Mouse (Mus musculus) forebrain, embryonic 12.5 days (tissue): ENCODE results near the gene Tulp4. TPM values are rescaled to one million over a fixed set of nuclear protein-coding genes. Genes with fewer than 3 reads are reported as not detected.
A peak's percentile ranks its signal among the peaks of the same experiment; 100 is the strongest.
"Not testable (repeated sequence)": the region's sequence is repeated elsewhere in the genome, so short reads cannot be mapped to it uniquely, and the experiment has no call there.

Experiments used
- ATAC-seq: fragments of 200-750 bp; cut with Nextera tagmentation; 2 replicates; pipeline ENCODE4 v1.8.0; 2017; ENCODE audit warnings: moderate TSS enrichment; ENCODE audit not compliant: low FRiP score
- H3K27ac ChIP-seq: fragments of 300-500 bp; sonication (generic); 2 replicates; pipeline ENCODE4 v1.5.1; 2016; ENCODE audit warnings: mild to moderate bottlenecking
- H3K27me3 ChIP-seq: fragments of 300-500 bp; sonication (generic); 2 replicates; pipeline ENCODE4 v1.6.1; 2016; ENCODE audit warnings: mild to moderate bottlenecking
- H3K36me3 ChIP-seq: fragments of 300-500 bp; sonication (generic); replicated peaks from 2 replicates; pipeline ENCODE4 v1.6.1; 2016; ENCODE audit warnings: mild to moderate bottlenecking
- H3K4me1 ChIP-seq: fragments of 300-500 bp; sonication (generic); 2 replicates; pipeline ENCODE4 v1.6.1; 2016
- H3K4me2 ChIP-seq: fragments of 300-500 bp; sonication (generic); 2 replicates; pipeline ENCODE4 v1.6.1; 2016; ENCODE audit warnings: mild to moderate bottlenecking, moderate library complexity
- H3K4me3 ChIP-seq: fragments of 300-500 bp; sonication (generic); replicated peaks from 2 replicates; pipeline ENCODE4 v1.5.1; 2016; ENCODE audit warnings: mild to moderate bottlenecking
- H3K9ac ChIP-seq: fragments of 300-500 bp; sonication (generic); 2 replicates; pipeline ENCODE4 v1.6.1; 2016; ENCODE audit warnings: mild to moderate bottlenecking
- H3K9me3 ChIP-seq: fragments of 300-500 bp; sonication (generic); 2 replicates; pipeline ENCODE4 v1.6.1; 2016
- WGBS: fragments of 180-500 bp; shearing (Covaris S2); methylation state at CpG from one replicate; pipeline ENCODE4 v1.1.7; 2016; 5-methylcytosine and 5-hydroxymethylcytosine counted together
- polyA plus RNA-seq: library from polyadenylated mRNA; unstranded; fragments of >200 nt; fragmentation: Nextera tagmentation; extraction: Ambion mirVana; gene quantifications from 2 replicates; pipeline ENCODE4 v1.2.1, GENCODE M21; 2016

Tulp4 gene
- polyA plus RNA-seq, 1 experiment from 2014 or later = 111 TPM

DNA sequence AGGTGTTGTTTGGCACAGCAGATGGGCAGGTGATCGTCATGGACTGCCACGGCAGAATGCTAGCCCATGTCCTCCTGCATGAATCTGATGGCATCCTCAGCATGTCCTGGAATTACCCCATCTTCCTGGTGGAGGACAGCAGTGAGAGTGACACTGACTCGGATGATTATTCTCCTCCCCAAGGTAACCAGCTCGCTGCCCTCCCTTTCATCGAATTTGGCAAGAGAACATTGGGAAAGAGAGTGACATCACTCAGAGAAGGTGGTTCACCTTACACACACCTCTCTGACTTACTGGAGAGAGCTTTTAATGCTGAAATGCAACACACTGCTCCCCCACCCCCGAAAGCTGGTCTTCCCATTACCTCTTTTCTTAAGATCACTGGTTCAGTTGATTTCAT lies 92.4 kb downstream of the Tulp4 start:
- no peak overlapping the region for H3K27ac ChIP-seq
- H3K9me3 ChIP-seq = no peaks in the 10 kb centered on the region
- H3K4me3 ChIP-seq = no peak overlapping the region
- H3K4me2 ChIP-seq = no peak overlapping the region
- H3K4me1 ChIP-seq = no peaks in the 10 kb centered on the region
- peaks cover 51% of the 10 kb centered on the region for H3K36me3 ChIP-seq
- H3K27me3 ChIP-seq = no peaks in the 10 kb centered on the region
- 92% methylated on average over 6 of the region's 6 CpGs for WGBS
- no peak for ATAC-seq
- no peak overlapping the region for H3K9ac ChIP-seq

DNA sequence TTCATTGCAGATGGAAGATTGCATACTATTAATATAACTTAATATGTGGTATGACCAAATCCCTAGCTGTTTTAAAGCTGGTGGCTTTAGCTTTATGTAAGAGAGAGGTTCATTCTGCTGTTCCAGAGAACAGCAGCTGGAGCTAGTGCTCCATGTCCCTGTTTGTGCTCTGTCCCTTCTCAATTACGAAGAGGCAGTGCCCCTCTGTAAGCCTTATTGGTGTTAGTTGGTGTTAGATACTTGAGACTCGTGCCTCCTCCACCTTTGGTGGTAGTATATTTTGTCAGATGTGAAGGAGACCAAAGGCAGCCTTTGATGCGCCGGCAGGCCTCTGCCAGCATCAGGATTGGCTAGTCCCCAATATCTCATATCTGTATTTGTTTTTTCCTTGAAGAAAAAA lies 92.9 kb downstream of the Tulp4 start:
- WGBS = 70% methylated on average over 4 of the region's 4 CpGs
- no peak overlapping the region for H3K9ac ChIP-seq
- ATAC-seq = no peak
- no peaks in the 10 kb centered on the region for H3K9me3 ChIP-seq
- no peak overlapping the region for H3K27ac ChIP-seq
- H3K4me2 ChIP-seq = no peak overlapping the region
- peaks cover 49% of the 10 kb centered on the region for H3K36me3 ChIP-seq
- H3K27me3 ChIP-seq = no peaks in the 10 kb centered on the region
- no peak overlapping the region for H3K4me3 ChIP-seq
- H3K4me1 ChIP-seq = no peaks in the 10 kb centered on the region

DNA sequence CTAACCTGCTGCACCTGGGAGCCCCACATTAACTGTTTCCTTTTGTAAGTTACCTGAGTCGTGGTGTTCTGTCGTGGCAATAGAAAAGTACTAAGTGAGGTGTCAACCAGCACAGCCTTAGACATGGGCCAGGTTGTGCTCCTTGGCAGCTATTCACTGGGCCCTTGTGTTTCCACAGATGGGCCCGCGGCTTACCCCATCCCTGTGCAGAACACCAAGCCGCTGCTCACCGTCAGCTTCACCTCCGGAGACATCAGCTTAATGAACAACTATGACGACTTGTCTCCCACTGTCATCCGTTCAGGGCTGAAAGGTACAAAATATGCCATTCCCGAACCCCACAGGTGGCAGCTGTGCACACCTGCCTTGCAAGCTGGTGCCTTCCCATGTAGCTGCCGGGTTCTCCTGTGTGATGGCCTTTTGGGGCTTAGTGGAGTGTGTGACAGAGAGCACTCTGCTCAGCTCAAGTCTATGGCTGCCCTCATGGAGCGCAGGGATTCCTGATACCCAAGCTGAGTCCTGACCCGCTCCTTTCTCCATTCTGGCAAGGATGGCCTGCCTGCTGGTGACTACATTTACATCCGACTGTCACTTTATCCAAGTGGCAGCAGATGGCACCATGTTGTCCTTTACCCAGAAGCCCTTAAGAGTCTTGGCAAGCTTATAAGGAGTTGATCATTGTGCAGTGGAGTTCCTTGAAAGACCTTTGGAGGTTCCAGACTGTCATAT lies 95.4 kb downstream of the Tulp4 start:
- no peak overlapping the region for H3K27ac ChIP-seq
- H3K4me3 ChIP-seq = no peak overlapping the region
- no peaks in the 10 kb centered on the region for H3K4me1 ChIP-seq
- no peaks in the 10 kb centered on the region for H3K27me3 ChIP-seq
- ATAC-seq = no peak
- H3K9ac ChIP-seq = no peak overlapping the region
- H3K9me3 ChIP-seq = no peaks in the 10 kb centered on the region
- peaks cover 70% of the 10 kb centered on the region for H3K36me3 ChIP-seq
- no peak overlapping the region for H3K4me2 ChIP-seq
- 96% methylated on average over 14 of the region's 14 CpGs for WGBS

DNA sequence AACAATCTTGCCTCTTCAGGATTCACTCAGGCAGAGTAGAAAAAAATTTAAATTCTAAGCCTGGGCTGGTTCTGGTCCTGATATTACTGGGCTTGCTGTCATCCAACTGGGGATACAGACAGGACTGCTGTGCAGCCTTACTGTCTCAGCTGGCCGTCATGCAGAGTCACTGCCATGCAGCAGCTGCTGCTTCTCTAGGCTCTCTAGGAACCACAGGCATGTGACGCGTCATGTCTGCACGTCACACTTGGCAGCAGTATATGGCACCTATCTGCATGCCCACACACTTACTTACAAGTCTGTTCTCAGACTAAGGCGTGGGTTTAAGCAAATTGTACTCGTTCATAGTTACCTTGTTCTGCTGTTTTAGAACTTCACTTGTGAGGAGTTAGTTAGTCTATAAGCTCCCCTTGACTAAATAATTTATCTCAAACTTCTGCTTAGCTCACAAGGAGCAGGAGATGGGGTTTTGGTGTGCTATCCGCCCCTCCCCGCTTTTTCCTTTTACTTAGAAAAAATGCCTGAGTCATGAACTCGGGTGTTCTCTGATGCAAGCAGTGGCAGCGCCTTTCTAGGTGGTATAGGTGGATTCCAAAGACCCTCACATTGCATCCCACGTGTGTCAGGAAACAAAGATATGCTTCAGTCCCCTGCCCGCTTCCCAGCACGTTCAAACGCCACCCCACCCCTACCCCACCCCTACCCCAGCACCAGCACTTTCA lies 96.3 kb downstream of the Tulp4 start:
- no peak for ATAC-seq
- H3K36me3 ChIP-seq = peaks cover 74% of the 10 kb centered on the region
- no peak overlapping the region for H3K4me2 ChIP-seq
- no peak overlapping the region for H3K4me3 ChIP-seq
- H3K27me3 ChIP-seq = no peaks in the 10 kb centered on the region
- H3K9me3 ChIP-seq = no peaks in the 10 kb centered on the region
- no peak overlapping the region for H3K9ac ChIP-seq
- H3K27ac ChIP-seq = no peak overlapping the region
- WGBS = 81% methylated on average over 14 of the region's 14 CpGs
- no peaks in the 10 kb centered on the region for H3K4me1 ChIP-seq

DNA sequence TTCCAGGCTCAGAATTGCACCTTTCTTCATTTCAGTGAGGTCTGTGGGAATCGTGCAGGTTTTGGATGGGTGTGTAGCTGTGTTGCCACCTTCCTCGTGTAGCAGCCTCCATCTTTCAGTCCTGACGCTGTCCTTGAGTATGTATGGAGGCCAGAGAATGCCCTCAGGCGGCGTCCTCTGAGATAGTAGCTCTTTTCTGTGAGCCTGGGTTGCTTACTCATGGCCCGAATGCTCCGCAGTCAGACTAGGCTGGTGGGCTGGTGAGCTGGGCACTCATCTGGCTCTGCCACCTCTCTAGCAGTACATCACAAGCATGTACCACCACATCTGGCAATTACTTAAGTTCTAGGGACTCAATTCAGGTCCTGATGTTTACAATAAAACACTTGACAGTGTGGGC lies 96.9 kb downstream of the Tulp4 start:
- H3K9me3 ChIP-seq = no peaks in the 10 kb centered on the region
- H3K27ac ChIP-seq = no peak overlapping the region
- no peak for ATAC-seq
- H3K9ac ChIP-seq = no peak overlapping the region
- H3K4me2 ChIP-seq = no peak overlapping the region
- no peak overlapping the region for H3K4me3 ChIP-seq
- peaks cover 77% of the 10 kb centered on the region for H3K36me3 ChIP-seq
- WGBS = 82% methylated on average over 7 of the region's 7 CpGs
- no peaks in the 10 kb centered on the region for H3K4me1 ChIP-seq
- H3K27me3 ChIP-seq = no peaks in the 10 kb centered on the region

DNA sequence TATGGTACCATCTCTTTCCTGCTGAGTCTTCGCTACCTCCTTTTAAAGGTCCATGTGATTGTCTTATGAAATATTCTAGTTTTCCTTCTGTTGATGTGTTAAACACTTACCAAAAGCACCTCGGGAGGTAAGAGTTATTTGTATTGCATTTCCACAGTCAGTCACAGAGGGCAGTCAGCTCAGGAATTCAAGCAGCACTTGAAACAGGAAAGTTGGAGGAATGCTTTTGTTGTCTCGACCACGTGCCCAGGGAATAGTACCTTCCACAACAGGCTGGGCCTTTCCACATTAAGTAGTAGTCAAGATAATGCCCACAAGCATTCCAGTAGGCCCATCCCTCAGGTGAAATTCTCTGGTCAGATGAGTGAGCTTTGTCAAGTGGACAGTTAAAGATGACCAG lies 97.6 kb downstream of the Tulp4 start:
- WGBS = 48% methylated on average over 4 of the region's 4 CpGs
- Histone ChIP-seq H3K4me2 (no peak overlapping the region), H3K36me3 (peaks cover 74% of the 10 kb centered on the region), H3K4me1 (no peaks in the 10 kb centered on the region), H3K4me3 (no peak overlapping the region), H3K9ac (no peak overlapping the region), H3K9me3 (no peaks in the 10 kb centered on the region), H3K27ac (no peak overlapping the region), H3K27me3 (no peaks in the 10 kb centered on the region)
- no peak for ATAC-seq

DNA sequence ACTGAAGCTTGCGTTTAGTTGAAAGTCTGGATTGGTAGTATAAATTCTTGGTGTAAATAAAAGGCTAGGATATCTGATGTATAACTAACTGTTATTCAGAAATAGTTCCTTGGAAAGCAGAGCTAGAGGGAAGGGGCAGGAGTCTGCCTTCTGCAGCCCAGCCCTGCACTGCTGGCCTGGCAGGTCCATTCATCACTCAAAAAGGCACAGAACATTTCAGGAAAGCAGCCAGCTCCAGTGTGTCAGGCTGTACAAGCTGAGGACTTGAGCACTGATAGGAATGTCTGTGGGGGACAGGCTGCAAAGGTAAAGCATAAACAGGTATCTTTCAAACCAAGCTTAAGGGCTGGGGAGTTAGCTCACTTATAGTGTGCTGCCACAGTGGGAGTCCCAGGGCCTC lies 105.5 kb downstream of the Tulp4 start:
- H3K27ac ChIP-seq = no peak overlapping the region
- H3K4me1 ChIP-seq = no peaks in the 10 kb centered on the region
- H3K27me3 ChIP-seq = no peaks in the 10 kb centered on the region
- H3K9ac ChIP-seq = no peak overlapping the region
- peaks cover 74% of the 10 kb centered on the region for H3K36me3 ChIP-seq
- no peak overlapping the region for H3K4me3 ChIP-seq
- no peaks in the 10 kb centered on the region for H3K9me3 ChIP-seq
- WGBS = 97% methylated on average over 1 of the region's 1 CpGs
- ATAC-seq = no peak
- no peak overlapping the region for H3K4me2 ChIP-seq

DNA sequence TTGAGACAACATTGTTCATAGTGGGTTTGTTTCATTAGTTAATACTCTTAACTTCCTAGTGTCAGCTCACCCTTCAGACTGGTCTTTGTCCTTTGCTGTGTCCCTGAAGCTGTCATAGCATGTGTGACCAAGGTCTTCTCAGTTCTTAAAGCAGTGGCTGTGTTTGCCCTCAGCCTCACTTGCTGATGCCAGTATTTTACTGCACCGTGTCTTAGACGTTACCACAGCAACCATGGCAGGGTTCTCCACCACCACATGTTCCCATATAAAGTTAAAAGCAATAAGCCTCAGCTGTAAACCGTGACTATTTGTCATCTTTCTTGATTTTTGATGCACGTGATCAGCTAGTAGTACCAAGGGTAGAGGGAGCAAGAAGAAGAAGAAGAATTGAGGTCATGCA lies 109.4 kb downstream of the Tulp4 start:
- 95% methylated on average over 4 of the region's 4 CpGs for WGBS
- Histone ChIP-seq H3K27ac (no peak overlapping the region), H3K36me3 (peaks cover 55% of the 10 kb centered on the region), H3K9me3 (no peaks in the 10 kb centered on the region), H3K4me3 (no peak overlapping the region), H3K9ac (no peak overlapping the region), H3K4me2 (no peak overlapping the region), H3K4me1 (no peaks in the 10 kb centered on the region), H3K27me3 (no peaks in the 10 kb centered on the region)
- ATAC-seq = no peak

DNA sequence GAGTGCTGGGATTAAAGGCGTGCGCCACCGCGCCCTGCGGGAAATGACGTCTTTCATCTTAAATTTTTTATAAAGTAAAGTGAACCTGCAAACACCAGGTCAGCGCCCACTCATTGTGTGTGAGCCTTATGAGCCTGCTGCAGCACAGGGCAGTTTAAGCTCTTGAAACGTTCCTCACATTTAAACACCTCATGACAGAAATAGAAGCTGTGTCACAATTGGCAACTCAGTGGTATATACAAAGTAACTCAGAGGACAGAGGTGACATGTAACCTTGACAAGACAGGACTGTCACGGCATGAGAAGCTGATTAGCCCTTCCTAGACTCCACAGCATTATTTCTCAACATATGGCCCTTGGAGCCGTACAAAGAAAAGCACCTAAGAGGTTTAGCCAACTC lies 110.3 kb downstream of the Tulp4 start:
- Histone ChIP-seq H3K4me3 (no peak overlapping the region), H3K4me1 (no peaks in the 10 kb centered on the region), H3K36me3 (peaks cover 54% of the 10 kb centered on the region), H3K27ac (no peak overlapping the region), H3K9ac (no peak overlapping the region), H3K4me2 (no peak overlapping the region), H3K27me3 (no peaks in the 10 kb centered on the region), H3K9me3 (no peaks in the 10 kb centered on the region)
- ATAC-seq = no peak
- 92% methylated on average over 10 of the region's 10 CpGs for WGBS

DNA sequence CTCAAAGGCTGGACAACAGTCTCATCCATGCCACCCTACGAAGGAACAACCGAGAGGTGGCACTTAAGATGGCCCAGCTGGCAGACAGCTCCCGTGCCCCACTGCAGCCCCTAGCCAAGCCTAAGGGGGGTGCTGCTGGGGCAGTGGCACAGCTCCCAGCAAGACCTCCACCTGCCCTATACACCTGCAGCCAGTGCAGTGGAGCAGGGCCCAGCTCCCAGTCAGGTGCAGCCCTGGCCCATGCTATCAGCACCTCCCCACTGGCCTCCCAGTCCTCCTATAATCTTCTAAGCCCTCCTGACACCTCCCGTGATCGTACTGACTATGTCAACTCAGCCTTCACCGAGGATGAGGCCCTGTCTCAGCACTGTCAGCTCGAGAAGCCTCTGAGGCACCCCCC lies 126.4 kb downstream of the Tulp4 start:
- not testable (repeated sequence) for H3K4me2 ChIP-seq, H3K4me3 ChIP-seq, ATAC-seq, H3K4me1 ChIP-seq, H3K27ac ChIP-seq, H3K36me3 ChIP-seq, H3K27me3 ChIP-seq, H3K9me3 ChIP-seq, H3K9ac ChIP-seq
- WGBS = no CpG with 5 or more reads among the region's 7 CpGs

DNA sequence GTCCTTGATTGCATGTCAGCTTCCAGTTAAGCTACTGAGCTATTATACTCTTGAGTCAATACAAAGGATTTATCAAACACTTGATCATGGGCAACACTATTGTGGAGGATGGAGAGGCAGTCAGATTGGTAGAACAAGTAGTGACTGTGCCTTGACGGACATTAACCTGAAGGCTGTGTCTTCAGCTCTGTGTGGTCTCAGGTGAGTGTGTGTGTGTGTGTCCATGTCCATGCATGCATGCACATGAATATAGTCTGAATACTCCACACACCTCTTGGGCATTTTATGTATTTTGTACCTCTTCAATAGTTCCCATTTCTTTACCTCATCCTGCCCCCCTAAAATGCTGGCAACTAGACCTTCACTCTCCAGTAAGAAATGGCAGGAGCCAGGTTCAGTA lies 145.1 kb downstream of the Tulp4 start:
- H3K36me3 ChIP-seq, H3K4me2 ChIP-seq, H3K27ac ChIP-seq, H3K9ac ChIP-seq, H3K27me3 ChIP-seq, H3K4me3 ChIP-seq, H3K4me1 ChIP-seq, ATAC-seq, H3K9me3 ChIP-seq: not testable (repeated sequence)
- WGBS = 95% methylated on average over 1 of the region's 1 CpGs

DNA sequence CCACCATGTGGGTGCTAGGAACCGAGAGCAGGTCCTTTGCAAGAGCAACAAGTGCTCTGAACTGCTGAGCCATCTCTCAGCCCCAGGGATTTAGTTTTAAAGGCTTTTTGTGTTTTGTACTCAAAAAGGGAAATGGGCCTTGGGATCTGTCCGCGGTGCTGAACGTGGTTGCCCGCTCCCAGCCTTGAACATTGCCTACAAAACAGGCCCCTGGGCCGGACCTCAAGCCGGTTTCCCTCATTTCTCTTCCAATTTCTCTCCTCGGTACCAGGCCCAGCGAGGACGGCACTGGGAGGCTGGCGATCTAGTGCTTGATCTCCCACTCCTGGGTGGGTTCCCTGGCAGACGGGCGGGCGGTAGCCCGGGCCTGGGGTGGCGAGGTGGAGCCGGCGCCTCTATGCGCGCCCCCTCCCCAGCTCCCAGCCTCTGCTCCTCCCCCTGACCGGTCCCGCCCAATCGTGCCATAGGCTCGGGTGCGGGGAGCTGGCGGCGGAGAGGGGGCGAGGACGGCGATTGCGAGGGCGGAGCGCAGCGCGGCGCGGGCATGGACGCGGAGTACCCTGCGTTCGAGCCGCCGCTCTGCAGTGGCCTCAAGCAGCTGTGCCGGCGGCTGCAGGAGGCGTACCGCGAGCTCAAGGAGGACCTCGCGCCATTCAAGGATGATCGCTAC lies 150.3 kb downstream of the Tulp4 start, which contains the start of gene Tmem181a:
Gene Tmem181a, plus strand, starts transcription at position 461 of the 670 bp plus-strand sequence.
- H3K27ac ChIP-seq, H3K4me1 ChIP-seq, H3K36me3 ChIP-seq, H3K9me3 ChIP-seq, H3K9ac ChIP-seq, H3K27me3 ChIP-seq: not testable (repeated sequence)
- ATAC-seq = peak; percentile 69
- WGBS = 0% methylated on average over 2 of the region's 51 CpGs
- Histone ChIP-seq H3K4me2 (peak within 1 kb of the TSS; percentile 47), H3K4me3 (peak within 1 kb of the TSS; percentile 27)
